Mouse (Mus musculus): ENCODE data around the gene Dpf3. TPM values are rescaled to one million over a fixed set of nuclear protein-coding genes. Genes with fewer than 3 reads are reported as not detected.
A peak's percentile ranks its signal among the peaks of the same experiment; 100 is the strongest.

Gene Dpf3
- total and polyA plus RNA-seq, 2 experiments from 2014 or later, result 5.2 to 15.3 TPM

DNA sequence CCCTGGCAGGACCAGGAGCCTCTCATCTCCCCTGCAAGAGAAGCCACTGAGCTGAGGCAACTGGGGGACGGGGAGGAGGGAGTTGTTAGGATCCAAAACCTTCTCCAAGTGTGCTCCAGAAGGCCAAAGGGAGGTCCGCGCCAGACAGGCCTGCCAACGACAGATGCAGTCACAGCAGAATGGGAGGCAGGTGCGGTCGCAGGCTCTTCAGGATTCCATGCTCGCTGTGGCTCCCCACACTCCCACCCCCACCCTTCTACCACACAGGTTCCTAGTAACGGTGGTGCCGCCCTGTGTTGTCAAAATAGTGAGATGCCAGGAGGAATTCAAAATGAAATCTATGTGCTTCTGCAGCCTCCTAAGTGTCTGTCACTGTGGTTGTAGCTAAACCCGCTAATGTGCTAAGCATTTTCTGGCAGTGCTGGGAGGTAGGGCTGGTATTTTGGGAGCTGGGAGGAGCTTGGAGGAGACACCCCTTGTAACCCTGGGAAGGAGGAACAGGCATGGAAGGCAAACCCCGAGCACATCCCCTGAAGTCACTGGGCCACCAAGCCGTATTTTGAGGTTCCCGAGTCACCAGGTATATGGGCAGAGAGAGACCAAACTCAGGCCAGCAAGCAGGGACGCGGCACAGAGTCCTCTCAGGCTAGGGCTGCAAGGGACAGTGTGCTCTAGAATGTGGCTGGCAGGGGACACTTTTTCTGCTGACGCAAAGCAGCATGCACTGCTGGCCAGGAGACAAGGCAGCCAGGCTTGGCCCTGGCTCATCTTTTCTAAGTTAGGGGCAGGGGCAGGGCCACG is 75.6 kb downstream of the Dpf3 start:
- no peaks in the 10 kb centered on the region for H3K27me3 ChIP-seq (ENCODE audit: control insufficient read depth, insufficient read depth, low read length)
- H3K4me3 ChIP-seq (ENCODE audit: low read depth, low read length), result peak overlapping the region; percentile 16; the same call in 1 of the 2 replicates
- 23% methylated on average over 17 of the region's 17 CpGs for WGBS
- 0 out of 2 replicates have a peak overlapping the region, but pooled peaks have one; percentile 11 for H3K9ac ChIP-seq (replicated peaks; ENCODE audit: low read depth, low read length)
- DNase-seq (ENCODE audit: low spot score), result peak; percentile 63
- H3K4me1 ChIP-seq (ENCODE audit: control insufficient read depth, insufficient read depth), result peaks cover 31% of the 10 kb centered on the region
- ATAC-seq (ENCODE audit: insufficient read depth, low read depth), result peak; percentile 81
- H3K4me2 ChIP-seq (ENCODE audit: low read depth, low read length), result peak overlapping the region; percentile 56
- TF ChIP-seq EP300 (IDR thresholded peaks at IDR 0.05; ENCODE audit: low read depth), result no peak
- H3K9me3 ChIP-seq (replicated peaks; ENCODE audit: control insufficient read depth, low read length), result no peaks in the 10 kb centered on the region
- peak overlapping the region; percentile 91 for H3K27ac ChIP-seq (ENCODE audit: low read depth)
- H3K36me3 ChIP-seq (replicated peaks; ENCODE audit: control insufficient read depth, insufficient read depth, low read length), result no peaks in the 10 kb centered on the region

DNA sequence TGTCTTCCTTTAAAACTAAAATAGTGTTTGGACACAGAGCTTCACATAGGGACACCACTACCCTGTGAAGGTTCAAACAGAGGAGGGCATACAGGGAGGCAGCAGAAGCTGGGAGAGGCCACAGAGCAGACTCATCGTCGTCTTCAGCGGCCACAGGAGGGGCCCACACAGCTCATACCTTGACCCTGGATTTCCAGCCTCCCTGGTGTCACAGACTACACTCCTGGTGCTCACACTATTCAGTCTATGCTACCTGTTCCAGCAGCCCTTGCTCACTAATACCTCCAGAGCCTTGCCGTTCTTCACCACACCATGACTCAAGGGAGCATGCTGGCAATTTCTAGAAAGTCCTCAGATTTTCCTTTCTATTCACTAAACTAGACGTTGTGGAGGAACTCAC is 76.5 kb downstream of the Dpf3 start:
- DNase-seq (ENCODE audit: low spot score) (no peak), ATAC-seq (ENCODE audit: insufficient read depth, low read depth) (no peak)
- TF ChIP-seq CTCF (IDR thresholded peaks at IDR 0.05; ENCODE audit: low read depth), result no peak
- no peak for TF ChIP-seq EP300 (IDR thresholded peaks at IDR 0.05; ENCODE audit: low read depth)
- no peaks in the 10 kb centered on the region for H3K36me3 ChIP-seq (replicated peaks; ENCODE audit: control insufficient read depth, insufficient read depth, low read length)
- peaks cover 36% of the 10 kb centered on the region for H3K4me1 ChIP-seq (ENCODE audit: control insufficient read depth, insufficient read depth)
- H3K27ac ChIP-seq (ENCODE audit: low read depth), result peak overlapping the region; percentile 91
- peak overlapping the region; percentile 56; the same call in 1 of the 2 replicates for H3K4me2 ChIP-seq (ENCODE audit: low read depth, low read length)
- H3K9me3 ChIP-seq (replicated peaks; ENCODE audit: control insufficient read depth, low read length), result no peaks in the 10 kb centered on the region
- no peak overlapping the region for H3K9ac ChIP-seq (replicated peaks; ENCODE audit: low read depth, low read length)
- 65% methylated on average over 5 of the region's 5 CpGs for WGBS
- H3K27me3 ChIP-seq (ENCODE audit: control insufficient read depth, insufficient read depth, low read length), result no peaks in the 10 kb centered on the region
- no peak overlapping the region for H3K4me3 ChIP-seq (ENCODE audit: low read depth, low read length)

DNA sequence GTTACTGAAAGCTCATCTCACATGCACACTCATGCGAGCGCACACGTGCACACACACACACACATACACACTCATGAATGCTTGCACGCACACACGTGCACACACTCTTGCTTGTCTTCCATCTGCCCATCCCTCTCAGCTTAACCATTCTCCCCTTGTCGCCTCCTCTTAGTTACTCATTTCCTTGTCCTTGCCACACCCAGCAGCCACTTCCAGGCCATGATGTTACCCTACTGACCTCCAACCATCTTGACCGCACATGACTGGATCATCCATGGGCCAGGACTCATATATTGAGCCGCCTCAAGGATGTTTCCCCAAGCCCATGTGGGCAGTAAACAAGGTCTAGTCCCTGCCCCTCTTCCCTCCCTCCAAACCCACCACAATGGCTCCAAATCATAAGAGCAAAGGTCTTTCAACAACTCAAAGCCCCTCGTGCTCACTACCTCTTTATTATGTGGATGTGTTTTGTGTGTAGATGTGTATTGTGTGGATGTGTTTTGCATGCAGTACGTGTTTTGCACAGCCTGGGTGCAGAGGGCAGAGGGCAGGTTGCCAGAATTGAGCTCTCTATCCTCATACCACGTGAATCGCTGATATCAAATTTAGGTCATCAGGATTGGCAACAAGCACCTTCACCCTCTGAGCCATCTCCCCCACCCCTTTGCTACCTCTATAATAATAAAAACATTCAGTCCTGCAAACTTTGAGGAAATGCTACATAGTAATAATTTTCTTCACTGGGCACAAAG is 82.0 kb downstream of the Dpf3 start:
- no peak overlapping the region for H3K9ac ChIP-seq (replicated peaks; ENCODE audit: low read depth, low read length)
- no peak for TF ChIP-seq CTCF (IDR thresholded peaks at IDR 0.05; ENCODE audit: low read depth)
- ATAC-seq (ENCODE audit: insufficient read depth, low read depth), result no peak
- H3K27ac ChIP-seq (ENCODE audit: low read depth), result no peak overlapping the region
- no peak for DNase-seq (ENCODE audit: low spot score)
- H3K9me3 ChIP-seq (replicated peaks; ENCODE audit: control insufficient read depth, low read length), result no peaks in the 10 kb centered on the region
- H3K36me3 ChIP-seq (replicated peaks; ENCODE audit: control insufficient read depth, insufficient read depth, low read length), result no peaks in the 10 kb centered on the region
- H3K4me1 ChIP-seq (ENCODE audit: control insufficient read depth, insufficient read depth), result peaks cover 25% of the 10 kb centered on the region
- H3K4me2 ChIP-seq (ENCODE audit: low read depth, low read length), result no peak overlapping the region
- no peaks in the 10 kb centered on the region for H3K27me3 ChIP-seq (ENCODE audit: control insufficient read depth, insufficient read depth, low read length)
- no peak overlapping the region for H3K4me3 ChIP-seq (ENCODE audit: low read depth, low read length)
- WGBS, result 79% methylated on average over 12 of the region's 12 CpGs

DNA sequence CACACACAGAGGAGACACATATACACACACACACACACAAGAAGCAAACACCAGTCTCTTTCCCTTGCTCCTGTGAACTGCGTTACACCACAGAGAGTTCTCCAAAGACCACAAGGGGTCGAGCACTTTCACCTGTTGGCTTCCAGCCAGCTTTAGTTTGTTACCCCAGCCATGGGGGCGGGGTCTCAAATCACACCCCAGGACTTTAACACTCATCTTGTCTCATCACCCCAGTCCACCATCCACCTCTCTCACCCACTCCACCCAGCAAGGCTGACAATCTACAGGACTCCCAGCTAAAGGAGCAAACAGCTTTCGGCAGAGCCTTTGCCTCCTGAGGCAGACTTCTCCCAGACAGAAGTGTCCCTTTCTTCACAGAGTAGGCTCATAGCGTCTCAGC is 85.2 kb downstream of the Dpf3 start:
- peaks cover 19% of the 10 kb centered on the region for H3K4me1 ChIP-seq (ENCODE audit: control insufficient read depth, insufficient read depth)

GRCm38 (mm10) chr12:83392011-83392410 is 95.5 kb downstream of the Dpf3 start:
- H3K4me1 ChIP-seq (ENCODE audit: control insufficient read depth, insufficient read depth), result peaks cover 6% of the 10 kb centered on the region; the same call in 1 of the 2 replicates
- no peaks in the 10 kb centered on the region for H3K27me3 ChIP-seq (ENCODE audit: control insufficient read depth, insufficient read depth, low read length)
- H3K9me3 ChIP-seq (replicated peaks; ENCODE audit: control insufficient read depth, low read length), result no peaks in the 10 kb centered on the region
- no peak overlapping the region for H3K4me2 ChIP-seq (ENCODE audit: low read depth, low read length)
- no peak for TF ChIP-seq EP300 (IDR thresholded peaks at IDR 0.05; ENCODE audit: low read depth)
- no peak for TF ChIP-seq CTCF (IDR thresholded peaks at IDR 0.05; ENCODE audit: low read depth)
- no peak overlapping the region for H3K4me3 ChIP-seq (ENCODE audit: low read depth, low read length)
- 89% methylated on average over 16 of the region's 16 CpGs for WGBS
- no peak for DNase-seq (ENCODE audit: low spot score)
- H3K36me3 ChIP-seq (replicated peaks; ENCODE audit: control insufficient read depth, insufficient read depth, low read length), result no peaks in the 10 kb centered on the region
- H3K27ac ChIP-seq (ENCODE audit: low read depth), result no peak overlapping the region
- no peak for ATAC-seq (ENCODE audit: insufficient read depth, low read depth)
- no peak overlapping the region for H3K9ac ChIP-seq (replicated peaks; ENCODE audit: low read depth, low read length)

More for the DNA sequence above, 85.2 kb downstream of the Dpf3 start:
- Histone ChIP-seq H3K4me3 (ENCODE audit: low read depth, low read length) (no peak overlapping the region), H3K9ac (replicated peaks; ENCODE audit: low read depth, low read length) (no peak overlapping the region), H3K27ac (ENCODE audit: low read depth) (no peak overlapping the region), H3K4me2 (ENCODE audit: low read depth, low read length) (no peak overlapping the region), H3K27me3 (ENCODE audit: control insufficient read depth, insufficient read depth, low read length) (no peaks in the 10 kb centered on the region), H3K36me3 (replicated peaks; ENCODE audit: control insufficient read depth, insufficient read depth, low read length) (no peaks in the 10 kb centered on the region), H3K9me3 (replicated peaks; ENCODE audit: control insufficient read depth, low read length) (no peaks in the 10 kb centered on the region)
- ATAC-seq (ENCODE audit: insufficient read depth, low read depth) (no peak), DNase-seq (ENCODE audit: low spot score) (no peak)
- WGBS, result 60% methylated on average over 5 of the region's 5 CpGs
- TF ChIP-seq EP300 (IDR thresholded peaks at IDR 0.05; ENCODE audit: low read depth), result no peak
- TF ChIP-seq CTCF (IDR thresholded peaks at IDR 0.05; ENCODE audit: low read depth), result no peak
